Mouse (Mus musculus): ENCODE measurements around the gene 9930104L06Rik.

DNA sequence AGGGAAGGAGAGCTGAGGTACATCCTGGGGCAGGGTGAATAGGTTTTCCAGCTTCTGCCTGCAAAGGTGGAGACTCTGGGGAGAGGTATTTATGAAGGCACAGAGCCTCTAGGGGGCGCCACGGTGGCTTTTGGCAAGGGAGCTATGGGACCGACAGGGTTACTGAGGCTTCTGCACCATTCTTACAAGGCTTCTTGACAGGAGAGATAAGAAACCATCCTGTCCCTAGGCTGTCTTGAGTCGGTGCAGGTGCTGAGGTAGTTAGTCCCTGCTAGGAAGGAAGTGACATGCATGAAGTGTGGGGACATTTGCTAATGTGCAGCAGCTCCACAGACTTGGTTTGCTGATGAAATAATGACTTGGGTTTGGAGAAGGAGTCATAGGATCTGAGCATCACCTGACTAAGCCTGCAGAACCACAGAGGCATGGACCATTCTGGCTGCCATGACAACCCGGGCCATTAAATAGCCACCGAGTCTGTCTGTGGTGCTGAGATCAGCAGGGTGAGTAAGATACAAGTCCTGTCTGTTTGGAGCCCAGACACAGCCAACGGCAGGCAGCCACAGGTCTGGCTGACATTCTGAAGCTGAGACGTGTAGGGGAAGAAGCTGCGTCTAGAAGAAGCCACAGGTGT, 47.2 kb downstream of the 9930104L06Rik start:
- no peak for TF ChIP-seq CTCF (IDR thresholded peaks at IDR 0.05; ENCODE audit: insufficient read depth, low read depth, low read length)
- TF ChIP-seq POLR2A (IDR thresholded peaks at IDR 0.05; ENCODE audit: insufficient read depth, low read depth, low read length) = no peak
